Mouse (Mus musculus): ENCODE results near the gene Cebpa.

Gene Cebpa

DNA sequence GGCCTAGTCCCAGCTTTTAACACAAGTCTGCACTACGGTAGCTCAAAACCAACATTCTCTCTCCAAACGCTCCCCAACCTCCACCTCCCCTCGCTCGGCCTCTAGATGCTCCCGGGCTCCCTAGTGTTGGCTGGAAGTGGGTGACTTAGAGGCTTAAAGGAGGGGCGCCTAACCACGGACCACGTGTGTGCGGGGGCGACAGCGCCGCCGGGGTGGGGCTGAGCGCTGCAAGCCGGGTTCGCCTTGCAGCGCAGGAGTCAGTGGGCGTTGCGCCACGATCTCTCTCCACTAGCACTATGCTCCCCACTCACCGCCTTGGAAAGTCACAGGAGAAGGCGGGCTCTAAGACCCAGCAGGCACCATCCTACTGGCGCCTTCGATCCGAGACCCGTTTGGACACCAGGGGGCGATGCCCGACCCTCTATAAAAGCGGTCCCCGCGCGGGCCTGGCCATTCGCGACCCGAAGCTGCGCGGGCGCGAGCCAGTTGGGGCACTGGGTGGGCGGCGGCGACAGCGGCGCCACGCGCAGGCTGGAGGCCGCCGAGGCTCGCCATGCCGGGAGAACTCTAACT is at the start of gene Cebpa:
TSS of gene Cebpa (plus strand) at position 453 of the 573 bp plus-strand sequence.
- peak; percentile 99 for DNase-seq (ENCODE audit: low spot score)

GRCm38 (mm10) chr7:35076645-35077044 is 42.4 kb upstream of the Cebpa start:
- DNase-seq (ENCODE audit: low spot score) = no peak

DNA sequence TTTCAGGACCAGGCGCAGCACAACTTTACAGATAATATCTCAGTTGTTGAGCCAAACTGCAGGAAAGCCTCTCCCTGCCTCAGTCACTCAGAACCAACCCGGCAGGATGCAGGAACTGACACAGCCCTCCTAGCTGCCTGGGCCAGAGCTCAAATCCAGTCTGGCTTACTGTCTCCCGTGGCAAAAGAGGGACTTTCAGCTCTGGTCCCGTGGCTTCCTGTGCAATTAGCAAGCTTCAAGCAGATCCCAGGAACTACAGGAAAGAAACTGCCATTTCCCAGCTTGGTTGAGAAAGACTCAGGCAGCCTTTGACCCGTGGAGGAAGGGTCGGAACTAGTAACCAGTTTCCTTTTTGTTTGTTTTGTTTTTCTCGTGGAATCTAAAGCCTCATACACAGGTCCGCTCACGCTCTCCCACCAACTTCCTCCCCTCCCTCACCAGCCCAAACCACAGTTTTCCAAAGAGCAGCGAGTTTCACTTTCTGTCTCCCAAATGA is 38.2 kb upstream of the Cebpa start:
- DNase-seq (ENCODE audit: low spot score) = peak; percentile 43

GRCm38 (mm10) chr7:35081406-35082104 is 37.5 kb upstream of the Cebpa start:
- DNase-seq (ENCODE audit: low spot score) = no peak

- no peak for DNase-seq (ENCODE audit: low spot score)
Measured at GRCm38 (mm10) chr7:35084565-35085360, 34.3 kb upstream of the Cebpa start.

DNA sequence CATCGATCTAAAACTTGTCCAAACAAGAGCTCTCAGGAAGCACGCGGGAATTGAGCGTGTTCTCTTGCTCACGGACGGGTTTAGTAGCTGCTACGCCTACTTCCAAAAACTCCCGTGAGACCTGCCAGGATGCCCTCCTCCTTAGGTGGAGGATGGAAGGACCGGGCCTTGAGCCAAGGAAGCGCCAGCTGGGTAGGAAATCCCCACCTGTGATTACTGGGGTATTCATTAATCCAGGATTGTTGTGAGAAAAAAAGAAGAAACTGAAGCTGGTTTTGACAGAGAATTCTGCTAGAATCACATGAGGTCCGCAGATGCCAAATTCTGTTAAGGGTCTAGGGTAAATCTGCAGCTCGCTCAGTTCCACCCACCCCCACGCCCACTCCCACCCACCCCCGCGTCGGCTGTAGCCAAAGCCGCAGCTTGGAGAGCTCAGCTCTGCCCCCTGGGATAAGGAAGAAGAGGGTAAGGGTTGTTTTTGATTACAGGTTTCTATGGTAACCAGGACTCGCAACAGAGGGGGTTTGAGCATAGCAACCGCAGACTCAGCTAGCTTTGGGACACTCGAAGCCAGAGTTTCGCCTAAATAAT is 32.7 kb upstream of the Cebpa start:
- DNase-seq (ENCODE audit: low spot score) = no peak

DNA sequence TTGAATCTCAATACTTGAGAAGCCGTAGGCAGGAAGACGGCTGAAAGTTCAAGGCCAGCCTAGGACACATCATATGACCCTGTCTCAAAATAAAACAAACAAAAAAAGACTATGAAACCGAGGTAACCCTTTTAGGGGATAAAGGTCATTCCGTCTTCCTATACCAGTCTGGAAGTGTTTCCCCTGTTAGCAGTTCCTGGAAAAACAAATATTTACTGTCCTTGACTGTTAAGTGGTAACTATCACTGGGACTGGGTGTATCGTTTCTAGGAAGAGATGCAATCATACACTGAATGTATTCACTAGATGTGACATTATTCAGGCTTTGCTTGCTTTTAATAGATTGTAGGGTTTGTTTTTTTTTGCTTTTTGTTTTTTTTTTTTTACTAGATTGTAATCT is 28.5 kb upstream of the Cebpa start:
- DNase-seq (ENCODE audit: low spot score) = no peak

GRCm38 (mm10) chr7:35094975-35095678 is 24.0 kb upstream of the Cebpa start:
- no peak for DNase-seq (ENCODE audit: low spot score)

GRCm38 (mm10) chr7:35098777-35099176 is 20.3 kb upstream of the Cebpa start:
- DNase-seq (ENCODE audit: low spot score) = no peak

GRCm38 (mm10) chr7:35099528-35099927 is 19.6 kb upstream of the Cebpa start:
- DNase-seq (ENCODE audit: low spot score) = no peak

DNA sequence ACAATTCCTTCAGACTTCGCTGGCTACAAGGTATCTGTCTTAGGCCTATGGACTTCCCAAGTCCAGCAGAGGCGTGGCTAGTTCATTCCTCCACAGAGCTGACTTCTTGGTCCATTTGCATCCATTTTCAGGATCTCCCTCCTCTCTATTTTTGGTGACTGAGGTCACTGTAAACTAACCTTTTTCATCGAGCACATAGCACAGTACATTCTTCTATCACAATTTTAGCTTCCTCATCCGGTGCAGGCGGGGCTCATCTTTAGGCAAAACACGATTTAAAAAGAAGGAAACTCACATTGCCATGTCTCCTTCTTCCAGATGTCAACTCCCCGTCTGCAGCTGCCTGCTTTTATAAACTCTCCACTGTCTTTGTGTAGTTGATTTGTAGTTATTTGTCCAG is 12.5 kb upstream of the Cebpa start:
- no peak for DNase-seq (ENCODE audit: low spot score)

DNA sequence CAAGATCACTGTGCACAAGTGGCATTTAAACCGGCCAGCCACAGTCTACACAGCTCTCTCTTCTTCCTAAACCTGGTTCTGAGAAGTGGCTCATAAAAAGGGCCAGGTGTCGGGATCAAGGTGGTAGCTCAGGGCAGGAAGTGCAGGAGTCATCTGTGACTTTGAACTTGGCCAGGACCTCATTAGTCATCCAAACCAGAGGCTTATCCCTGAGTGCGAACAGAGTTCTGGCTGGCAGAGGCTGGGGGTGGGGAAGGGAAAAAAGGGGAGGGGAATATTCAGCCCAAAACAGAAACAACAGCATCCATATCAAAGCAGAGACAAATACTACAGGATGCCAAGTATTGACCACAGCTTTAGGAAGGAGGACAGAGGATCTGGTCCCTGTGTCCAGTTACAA is 11.5 kb upstream of the Cebpa start:
- no peak for DNase-seq (ENCODE audit: low spot score)

DNA sequence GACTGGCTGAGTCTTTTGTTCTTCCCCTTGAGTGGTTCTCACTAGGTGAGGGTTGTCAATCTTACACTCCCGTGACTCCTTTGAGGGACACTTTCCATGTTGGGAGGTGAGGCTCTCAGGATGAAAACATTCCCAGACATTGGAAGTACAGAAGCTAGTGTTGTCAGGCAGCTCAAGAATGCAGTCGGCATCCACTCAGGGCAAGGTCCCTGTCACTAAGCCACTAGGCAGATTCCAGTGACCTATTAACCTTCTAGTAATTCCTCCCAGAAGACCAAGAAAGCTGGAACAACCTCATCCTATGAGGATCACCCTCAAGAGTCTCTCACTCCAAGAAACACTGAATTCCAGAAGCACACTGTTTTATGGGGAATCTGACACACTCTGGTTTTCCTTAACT is 11.0 kb upstream of the Cebpa start:
- DNase-seq (ENCODE audit: low spot score) = no peak

DNA sequence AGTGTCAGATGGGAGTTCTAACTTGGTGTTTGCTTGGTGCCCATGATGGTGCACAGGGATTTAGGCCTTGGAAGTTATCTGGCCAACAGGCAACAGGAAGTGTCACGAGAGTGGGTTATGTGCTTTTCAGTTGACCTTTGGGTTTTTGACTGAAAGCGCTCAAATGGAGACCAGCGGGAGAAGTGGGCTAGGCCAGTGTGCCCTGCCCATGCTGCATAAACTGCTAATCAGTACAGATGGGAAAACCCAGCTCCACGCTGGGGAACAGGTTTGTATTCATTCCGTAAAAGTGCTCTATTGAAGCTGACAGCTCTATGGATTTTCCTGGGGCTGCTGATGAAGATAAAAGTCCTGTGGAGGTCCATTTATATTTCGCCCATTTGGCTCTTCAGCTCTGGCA is 10.4 kb upstream of the Cebpa start:
- DNase-seq (ENCODE audit: low spot score) = no peak

GRCm38 (mm10) chr7:35113136-35113535 is 6.0 kb upstream of the Cebpa start:
- DNase-seq (ENCODE audit: low spot score) = no peak

GRCm38 (mm10) chr7:35113721-35114120 is 5.4 kb upstream of the Cebpa start:
- no peak for DNase-seq (ENCODE audit: low spot score)

DNA sequence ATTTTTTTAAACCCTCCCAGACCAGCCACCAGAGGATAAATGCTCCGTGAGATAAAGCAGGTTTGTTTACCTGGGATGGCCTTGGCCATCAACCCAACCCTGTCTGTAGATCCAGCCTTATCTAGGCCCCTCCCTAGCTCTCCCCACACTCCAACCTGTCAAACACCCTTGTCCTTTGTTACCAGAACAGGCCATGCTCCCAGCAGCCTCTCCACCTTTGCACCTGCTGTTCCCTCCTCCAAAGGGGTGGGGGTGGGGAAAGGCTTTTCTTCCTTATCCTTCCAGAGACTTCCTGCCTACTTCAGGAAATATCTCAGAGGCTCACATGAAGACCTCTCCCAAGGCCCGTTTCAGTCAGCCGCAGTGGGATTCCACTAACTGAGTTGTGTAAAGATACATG is 2.6 kb upstream of the Cebpa start:
- DNase-seq (ENCODE audit: low spot score) = no peak

GRCm38 (mm10) chr7:35117052-35117451 is 2.0 kb upstream of the Cebpa start:
- DNase-seq (ENCODE audit: low spot score) = no peak

DNA sequence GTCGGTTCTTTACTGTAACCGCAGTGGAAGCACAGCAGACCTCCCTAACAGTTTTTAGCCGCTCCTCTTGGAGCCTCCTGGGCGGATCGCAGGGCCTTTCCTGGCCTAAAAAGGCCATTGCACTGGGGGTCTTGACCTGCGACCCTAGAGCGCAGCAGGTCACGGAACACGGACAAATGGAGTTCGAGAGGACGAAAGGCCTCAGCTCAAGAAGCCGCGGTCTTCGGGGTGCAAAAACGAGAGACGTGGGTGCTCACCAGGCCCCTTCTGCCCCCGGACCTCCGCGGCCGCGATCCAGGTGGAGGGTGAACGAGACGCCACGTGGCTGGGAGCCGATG is 1.4 kb upstream of the Cebpa start:
- no peak for DNase-seq (ENCODE audit: low spot score)

DNA sequence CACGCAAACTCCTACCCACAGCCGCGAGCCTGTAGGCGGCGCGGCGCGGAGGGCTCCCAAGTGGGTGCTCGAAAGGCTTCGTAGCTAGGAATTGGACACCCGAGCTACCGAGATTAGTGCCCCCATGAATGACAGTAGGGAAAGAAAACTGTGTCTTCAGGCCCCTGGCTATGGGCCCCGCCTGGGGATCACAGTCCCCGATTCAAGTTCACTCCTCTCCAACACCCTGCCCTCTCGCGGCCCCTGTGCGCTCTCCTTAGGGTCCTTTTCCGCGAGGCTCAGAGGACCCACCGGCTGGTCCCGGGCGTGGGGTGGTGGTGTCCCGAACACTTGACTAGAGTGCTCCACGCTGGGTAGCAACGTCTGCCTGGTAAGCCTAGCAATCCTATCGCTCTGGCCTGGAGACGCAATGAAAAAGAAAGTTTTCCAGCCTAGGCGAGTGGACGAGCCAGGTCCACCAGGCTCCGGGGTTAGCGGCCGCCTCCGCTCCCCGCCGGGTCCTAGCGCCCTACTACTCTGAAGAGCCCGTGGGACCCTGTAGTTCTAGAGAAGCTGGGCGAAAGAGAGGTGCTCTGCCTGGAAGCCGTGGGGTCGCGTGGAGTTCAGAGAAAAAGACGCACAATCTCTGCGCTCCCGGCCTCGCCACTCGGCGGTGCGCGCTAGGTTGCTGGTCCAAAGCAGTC is 853 bp upstream of the Cebpa start:
- peak; percentile 64 for DNase-seq (ENCODE audit: low spot score)

DNA sequence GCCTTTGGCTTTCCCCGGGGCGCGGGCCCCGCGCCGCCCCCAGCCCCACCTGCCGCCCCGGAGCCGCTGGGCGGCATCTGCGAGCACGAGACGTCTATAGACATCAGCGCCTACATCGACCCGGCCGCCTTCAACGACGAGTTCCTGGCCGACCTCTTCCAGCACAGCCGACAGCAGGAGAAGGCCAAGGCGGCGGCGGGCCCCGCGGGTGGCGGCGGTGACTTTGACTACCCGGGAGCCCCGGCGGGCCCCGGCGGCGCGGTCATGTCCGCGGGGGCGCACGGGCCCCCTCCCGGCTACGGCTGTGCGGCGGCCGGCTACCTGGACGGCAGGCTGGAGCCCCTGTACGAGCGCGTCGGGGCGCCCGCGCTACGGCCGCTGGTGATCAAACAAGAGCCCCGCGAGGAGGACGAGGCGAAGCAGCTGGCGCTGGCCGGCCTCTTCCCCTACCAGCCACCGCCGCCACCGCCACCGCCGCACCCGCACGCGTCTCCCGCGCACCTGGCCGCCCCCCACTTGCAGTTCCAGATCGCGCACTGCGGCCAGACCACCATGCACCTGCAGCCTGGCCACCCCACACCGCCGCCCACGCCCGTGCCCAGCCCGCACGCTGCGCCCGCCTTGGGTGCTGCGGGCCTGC is 533 bp downstream of the Cebpa start:
- DNase-seq (ENCODE audit: low spot score) = peak; percentile 45
